Mouse (Mus musculus) G1E (cell line): ENCODE results near the gene Card19. TPM values are rescaled to one million over a fixed set of nuclear protein-coding genes. Genes with fewer than 3 reads are reported as not detected.

Experiments
- ATAC-seq: 2 replicates; pipeline ENCODE4 v1.8.0; 2016; ENCODE audit warnings: mild to moderate bottlenecking; ENCODE audit not compliant: insufficient number of reproducible peaks, poor library complexity, low FRiP score, severe bottlenecking; ENCODE audit errors: extremely low read depth
- DNase-seq: peaks from one replicate; pipeline ENCODE4 v3.0.0; 2012; ENCODE audit warnings: low spot score
- H3K27me3 ChIP-seq: 2 replicates; pipeline ENCODE4 v1.6.1; 2012; ENCODE audit warnings: mild to moderate bottlenecking, low read length, inconsistent platforms; ENCODE audit not compliant: insufficient read depth
- H3K36me3 ChIP-seq: replicated peaks from 2 replicates; pipeline ENCODE3; 2012; ENCODE audit warnings: mild to moderate bottlenecking, inconsistent platforms
- H3K4me1 ChIP-seq: 2 replicates; pipeline ENCODE4 v1.6.1; 2012; ENCODE audit warnings: low read depth, low read length, inconsistent platforms, mixed read lengths; ENCODE audit not compliant: insufficient read depth
- H3K4me3 ChIP-seq: 2 replicates; pipeline ENCODE4 v1.5.1; 2012; ENCODE audit warnings: low read depth, mild to moderate bottlenecking, inconsistent platforms, low read length, moderate library complexity, mixed read lengths
- H3K9me3 ChIP-seq: replicated peaks from 2 replicates; pipeline ENCODE4 v1.6.1; 2012; ENCODE audit warnings: inconsistent platforms
- CTCF ChIP-seq: IDR thresholded peaks from 2 replicates; pipeline ENCODE4 v1.5.1; 2012; ENCODE audit warnings: low read depth, low read length, inconsistent platforms, mixed read lengths
- GATA1 ChIP-seq: IDR thresholded peaks from 2 replicates; pipeline ENCODE4 v1.6.1; 2012; ENCODE audit warnings: borderline replicate concordance, low read length, inconsistent platforms, mixed read lengths
- GATA2 ChIP-seq: IDR thresholded peaks from 2 replicates; pipeline ENCODE4 v1.6.1; 2012; ENCODE audit warnings: low read depth, low read length, inconsistent platforms, borderline replicate concordance
- POLR2AphosphoS5 ChIP-seq: IDR thresholded peaks from 2 replicates; pipeline ENCODE4 v1.6.1; 2012; ENCODE audit warnings: low read depth, low read length, inconsistent platforms; ENCODE audit not compliant: insufficient replicate concordance
- TAL1 ChIP-seq: conservative IDR thresholded peaks from 2 replicates; pipeline ENCODE4 v1.6.1; 2012; ENCODE audit warnings: low read depth, low read length, inconsistent platforms, mixed read lengths
- polyA plus RNA-seq: library from polyadenylated mRNA; stranded (reverse); fragments of >175 nt; gene quantifications from 2 replicates; pipeline ENCODE4 v1.2.3, GENCODE M21; 2012
- total RNA-seq, 2 experiments: library from RNA; stranded (forward) in 1 of 2; stranded (reverse) in 1 of 2; fragments of 200-1000 nt in 1 of 2; fragments of >200 nt in 1 of 2; fragmentation: Nextera tagmentation in 1 of 2; gene quantifications; 2 replicates each; pipeline ENCODE4 v1.2.3; 2014 to 2017

Card19 gene
- total and polyA plus RNA-seq, 3 experiments, result 8.4 to 15.8 (median 12.2) TPM

DNA sequence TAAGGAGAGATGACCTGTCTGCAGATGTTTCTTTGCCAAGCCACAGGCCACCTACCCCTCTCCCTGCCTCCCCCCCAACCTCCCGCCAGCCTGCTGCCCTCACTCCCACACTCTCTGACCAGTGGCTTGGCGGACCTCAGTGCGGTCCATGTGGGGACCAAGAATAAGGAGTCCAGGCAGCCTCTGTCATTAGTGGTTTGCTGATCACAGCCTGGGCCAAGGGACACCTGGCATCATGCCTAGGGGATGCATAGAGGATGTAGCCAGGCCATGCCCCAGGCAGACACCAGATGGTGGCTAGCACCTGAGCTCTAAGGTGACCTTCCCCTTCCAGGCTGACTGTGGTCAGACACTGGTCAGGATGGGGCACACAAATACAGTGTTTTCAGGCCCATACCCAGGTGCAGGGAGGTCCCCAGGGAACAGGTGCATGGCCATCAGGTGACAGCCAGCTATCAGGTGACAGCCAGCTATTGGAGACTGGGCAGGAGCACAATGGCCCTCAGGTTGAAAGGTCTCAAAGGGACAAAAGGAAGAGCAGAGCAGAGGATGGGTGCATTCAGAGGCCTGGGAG lies 34.3 kb downstream of the Card19 start:
- ATAC-seq, result no peak
- Histone ChIP-seq H3K36me3 (no peaks in the 10 kb centered on the region), H3K4me3 (no peak overlapping the region), H3K27me3 (peaks cover 59% of the 10 kb centered on the region), H3K4me1 (peaks cover 12% of the 10 kb centered on the region), H3K9me3 (no peaks in the 10 kb centered on the region)
- no peak for TF ChIP-seq GATA2
- no peak for TF ChIP-seq TAL1
- no peak for TF ChIP-seq GATA1
- no peak for TF ChIP-seq CTCF
- no peak for TF ChIP-seq POLR2AphosphoS5
- DNase-seq, result no peak

DNA sequence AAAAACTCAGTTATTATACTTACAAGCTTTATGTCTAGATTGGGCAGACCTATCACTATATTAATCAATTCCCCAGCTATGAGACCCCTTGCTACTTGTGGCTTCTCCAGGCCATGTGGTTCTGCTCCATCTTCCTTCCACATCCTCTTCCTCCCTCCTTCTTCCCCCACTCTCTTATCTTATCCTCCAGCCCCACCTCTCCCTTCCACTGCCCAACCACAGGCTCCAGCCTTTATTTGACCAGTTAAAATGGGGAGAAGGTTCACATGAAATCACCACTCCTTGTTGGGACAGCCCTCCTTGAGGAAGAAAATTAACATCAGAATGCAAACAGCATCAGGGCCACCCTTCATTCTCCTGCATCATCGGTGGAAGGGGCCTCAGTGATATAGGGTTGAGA lies 35.1 kb downstream of the Card19 start:
- peaks cover 59% of the 10 kb centered on the region for H3K27me3 ChIP-seq
- H3K9me3 ChIP-seq, result no peaks in the 10 kb centered on the region
- ATAC-seq (no peak), DNase-seq (no peak)
- H3K4me3 ChIP-seq, result no peak overlapping the region
- TF ChIP-seq CTCF (no peak), GATA1 (no peak), POLR2AphosphoS5 (no peak), TAL1 (no peak), GATA2 (no peak)
- no peaks in the 10 kb centered on the region for H3K36me3 ChIP-seq
- H3K4me1 ChIP-seq, result peaks cover 8% of the 10 kb centered on the region; the same call in 1 of the 2 replicates

DNA sequence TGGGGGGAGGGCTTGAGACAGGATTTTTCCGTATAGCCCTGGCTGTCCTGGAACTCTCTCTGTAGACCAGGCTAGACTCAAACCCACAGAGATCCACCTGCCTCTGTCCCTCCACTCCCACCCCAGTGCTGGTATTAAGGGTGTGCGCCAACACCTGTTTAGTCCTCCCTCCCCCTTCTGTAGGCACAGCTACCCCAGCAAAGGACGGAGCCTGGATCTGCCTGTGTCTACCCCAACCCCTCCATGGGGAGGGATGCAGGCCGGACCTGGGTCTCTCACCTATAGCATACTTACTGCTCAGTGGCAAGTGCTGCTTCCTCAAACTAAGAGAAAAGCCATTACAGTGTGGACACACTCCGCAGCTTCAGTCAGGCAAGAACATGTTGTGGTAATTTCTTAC lies 35.6 kb downstream of the Card19 start:
- TF ChIP-seq GATA2 (no peak), POLR2AphosphoS5 (no peak), CTCF (no peak), GATA1 (no peak), TAL1 (no peak)
- Histone ChIP-seq H3K4me3 (no peak overlapping the region), H3K9me3 (no peaks in the 10 kb centered on the region), H3K27me3 (peaks cover 63% of the 10 kb centered on the region), H3K4me1 (peaks cover 8% of the 10 kb centered on the region; the same call in 1 of the 2 replicates), H3K36me3 (no peaks in the 10 kb centered on the region)
- DNase-seq (no peak), ATAC-seq (no peak)

DNA sequence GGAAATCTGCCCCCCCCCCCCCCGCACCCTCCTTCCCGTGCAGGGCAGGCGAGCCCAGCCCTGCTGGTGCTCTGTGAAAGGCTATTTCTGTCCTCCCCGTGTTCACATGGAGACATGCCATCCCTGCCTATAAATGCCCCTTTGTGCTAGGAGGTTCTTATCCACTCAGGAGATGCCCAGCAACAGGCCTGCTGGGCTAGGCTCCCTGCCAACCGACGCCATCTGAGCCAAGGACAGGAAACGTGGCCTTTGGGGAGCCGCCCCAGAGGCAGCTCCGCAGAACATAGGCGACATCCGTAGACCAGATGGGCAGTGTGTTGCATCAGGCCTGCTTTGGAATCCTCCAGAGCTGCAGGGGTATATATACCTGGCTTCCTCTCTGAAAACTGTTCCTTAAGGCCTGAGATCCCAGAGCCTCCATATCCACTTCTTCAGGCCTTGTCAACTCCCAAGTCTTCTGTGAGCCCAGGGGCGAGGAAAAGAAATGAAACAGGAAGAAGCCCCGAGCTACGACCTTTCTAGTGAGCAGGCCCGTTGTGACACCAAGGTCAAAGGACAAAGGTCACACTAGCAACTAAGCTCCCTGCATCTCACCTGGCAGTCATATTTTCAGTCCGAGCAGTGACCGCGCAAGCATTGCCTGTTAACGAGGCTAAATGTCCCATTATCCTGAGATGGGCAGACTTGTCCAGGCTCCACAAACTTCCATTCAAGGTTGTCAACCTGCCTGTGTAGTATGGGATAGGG lies 36.8 kb downstream of the Card19 start:
- H3K27me3 ChIP-seq, result peaks cover 61% of the 10 kb centered on the region
- H3K4me1 ChIP-seq, result peaks cover 8% of the 10 kb centered on the region; the same call in 1 of the 2 replicates
- TF ChIP-seq POLR2AphosphoS5 (no peak), GATA2 (no peak), TAL1 (no peak), GATA1 (no peak), CTCF (no peak)
- DNase-seq (no peak), ATAC-seq (no peak)
- H3K36me3 ChIP-seq, result no peaks in the 10 kb centered on the region
- no peak overlapping the region for H3K4me3 ChIP-seq
- no peaks in the 10 kb centered on the region for H3K9me3 ChIP-seq

DNA sequence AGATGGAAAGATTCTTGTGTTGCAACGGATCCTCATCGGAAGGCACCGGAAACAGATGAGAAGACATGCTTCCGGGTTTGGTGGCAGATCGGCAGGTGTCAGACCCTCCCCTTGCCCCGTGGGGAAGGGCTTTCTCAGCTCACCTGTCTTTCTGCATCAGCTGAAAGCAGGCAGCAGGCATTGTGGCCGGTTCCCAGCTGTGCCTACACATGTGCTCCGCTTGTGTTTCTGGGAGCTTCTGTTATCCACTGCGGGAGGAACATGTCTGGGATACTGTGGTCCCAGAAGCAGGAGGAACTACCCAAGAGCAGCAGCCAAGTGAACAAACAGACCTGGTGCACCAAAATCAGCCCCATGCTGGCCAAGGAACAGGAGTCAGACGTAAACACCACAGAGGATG lies 40.3 kb downstream of the Card19 start:
- no peak for TF ChIP-seq GATA1
- TF ChIP-seq POLR2AphosphoS5, result no peak
- TF ChIP-seq TAL1, result no peak
- TF ChIP-seq GATA2, result no peak
- TF ChIP-seq CTCF, result no peak
- H3K4me1 ChIP-seq, result 0 out of 2 replicates have a peak, but pooled peaks cover 3% of the 10 kb centered on the region
- H3K27me3 ChIP-seq, result peaks cover 33% of the 10 kb centered on the region

DNA sequence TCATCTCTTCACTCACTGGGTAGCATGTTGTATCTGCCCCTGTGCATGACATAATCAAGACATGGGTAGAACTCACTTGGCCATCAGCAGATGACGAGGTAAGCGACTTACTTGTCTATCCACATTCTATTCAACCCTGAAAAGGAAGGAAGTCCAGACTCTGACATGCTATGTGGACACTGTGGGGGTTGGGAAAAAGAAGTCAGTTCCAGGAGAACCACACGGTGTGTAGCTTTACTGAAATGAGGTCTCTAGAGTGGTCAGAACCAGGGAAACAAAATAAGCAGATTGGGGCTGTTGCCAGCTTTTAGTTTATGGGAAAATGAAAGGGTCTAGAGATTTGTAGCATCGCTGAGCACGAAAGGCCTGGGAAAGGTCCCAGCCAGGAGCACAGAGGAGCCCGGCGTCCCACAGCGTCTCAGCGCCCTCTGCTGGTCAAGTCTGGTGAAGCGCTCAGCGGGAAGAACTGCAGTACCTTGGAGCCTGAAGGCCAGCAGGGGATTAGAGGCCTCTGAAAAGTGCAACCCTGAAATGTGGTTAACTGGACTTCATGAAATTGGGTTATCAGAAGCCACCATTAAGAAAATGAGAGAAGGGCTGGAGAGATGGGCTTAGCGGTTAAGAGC lies 42.8 kb downstream of the Card19 start:
- Histone ChIP-seq H3K36me3 (no peaks in the 10 kb centered on the region), H3K4me3 (no peak overlapping the region), H3K4me1 (no peaks in the 10 kb centered on the region), H3K27me3 (peaks cover 19% of the 10 kb centered on the region; the same call in 1 of the 2 replicates), H3K9me3 (no peaks in the 10 kb centered on the region)
- DNase-seq, result peak; percentile 53
- ATAC-seq, result peak; percentile 22; the same call in 1 of the 2 replicates
- TF ChIP-seq TAL1 (no peak), CTCF (peak; percentile 81)

More for the DNA sequence above, 40.3 kb downstream of the Card19 start:
- ATAC-seq (no peak), DNase-seq (no peak)
- Histone ChIP-seq H3K36me3 (no peaks in the 10 kb centered on the region), H3K9me3 (no peaks in the 10 kb centered on the region), H3K4me3 (no peak overlapping the region)
